Mouse (Mus musculus): ENCODE measurements around the gene Gtf2ird2.

GRCm38 (mm10) chr5:134151895-134152294 is 31.9 kb upstream of the Gtf2ird2 start:
- no peak for TF ChIP-seq CTCF (IDR thresholded peaks at IDR 0.05; ENCODE audit: low read depth, low read length)
- TF ChIP-seq GATA1 (IDR thresholded peaks at IDR 0.05; ENCODE audit: borderline replicate concordance, low read length), result no peak
- no peak for TF ChIP-seq TAL1 (conservative IDR thresholded peaks at IDR 0.05; ENCODE audit: low read depth, low read length)
- TF ChIP-seq GATA2 (IDR thresholded peaks at IDR 0.05; ENCODE audit: borderline replicate concordance, low read depth, low read length), result no peak
